Mouse (Mus musculus): ENCODE results near the gene Atxn2. TPM values are rescaled to one million over a fixed set of nuclear protein-coding genes. Genes with fewer than 3 reads are reported as not detected.
A peak's percentile ranks its signal among the peaks of the same experiment; 100 is the strongest.

The Atxn2 gene
- polyA plus RNA-seq, 1 experiment from 2014 or later, result 70.5 TPM

GRCm38 (mm10) chr5:121831002-121831601, 120.0 kb downstream of the Atxn2 start:
- H3K9me3 ChIP-seq, result no peaks in the 10 kb centered on the region

DNA sequence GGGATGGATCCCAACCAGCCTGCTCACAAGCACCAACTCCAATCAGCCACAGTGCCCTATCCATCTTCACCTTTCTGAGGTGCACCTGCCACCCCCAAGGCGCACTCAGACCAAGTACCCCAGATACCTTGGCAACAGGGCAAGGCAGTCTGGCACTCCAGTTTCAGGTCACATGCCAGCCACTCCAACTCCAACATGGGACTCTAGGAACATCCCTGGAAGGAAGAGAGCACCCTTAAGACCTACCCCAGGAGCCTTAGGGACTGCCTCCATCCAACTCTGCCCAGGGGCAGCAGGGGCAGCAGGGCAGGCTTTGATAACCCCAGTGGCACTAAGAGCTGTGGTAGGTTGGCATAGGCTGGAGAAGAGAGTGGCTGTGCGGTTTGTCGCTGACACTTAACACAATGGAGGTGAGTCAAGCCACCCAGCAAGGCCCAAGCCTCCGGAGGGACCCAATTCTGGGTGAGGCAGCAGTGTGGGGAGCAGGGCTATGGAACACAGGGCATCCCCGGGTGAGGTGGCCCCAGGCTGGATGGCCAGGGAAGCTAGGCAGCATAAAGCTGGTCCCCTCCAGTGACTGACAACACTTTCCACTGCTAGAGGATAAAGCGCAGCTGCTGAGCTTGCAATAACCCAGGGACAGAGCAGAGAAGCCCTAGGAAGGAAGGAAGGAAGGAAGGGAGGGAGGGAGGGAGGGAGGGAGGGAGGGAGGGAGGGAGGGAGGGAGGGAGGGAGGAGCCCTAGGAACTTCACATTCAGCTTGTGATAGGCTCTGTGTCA, 121.4 kb downstream of the Atxn2 start:
- H3K4me1 ChIP-seq, result peaks cover 56% of the 10 kb centered on the region
- H3K27ac ChIP-seq, result peak overlapping the region; percentile 23
- peaks cover 7% of the 10 kb centered on the region; the same call in 1 of the 2 replicates for H3K36me3 ChIP-seq
- H3K27me3 ChIP-seq (replicated peaks), result no peaks in the 10 kb centered on the region
- no peak overlapping the region for H3K9ac ChIP-seq
- 0 out of 2 replicates have a peak overlapping the region, but pooled peaks have one; percentile 85 for H3K4me2 ChIP-seq
- H3K4me3 ChIP-seq (replicated peaks), result no peak overlapping the region
- 75% methylated on average over 6 of the region's 6 CpGs for WGBS
- no peak for ATAC-seq (ENCODE audit: insufficient read depth, low FRiP score, low read depth)
- no peaks in the 10 kb centered on the region for H3K9me3 ChIP-seq

More at GRCm38 (mm10) chr5:121831002-121831601, 120.0 kb downstream of the Atxn2 start:
- Histone ChIP-seq H3K4me2 (no peak overlapping the region), H3K27ac (no peak overlapping the region), H3K9ac (no peak overlapping the region), H3K36me3 (peaks cover 12% of the 10 kb centered on the region; the same call in 1 of the 2 replicates), H3K4me1 (peaks cover 52% of the 10 kb centered on the region), H3K27me3 (replicated peaks) (no peaks in the 10 kb centered on the region), H3K4me3 (replicated peaks) (no peak overlapping the region)
- ATAC-seq (ENCODE audit: insufficient read depth, low FRiP score, low read depth), result no peak
- 85% methylated on average over 6 of the region's 6 CpGs for WGBS

GRCm38 (mm10) chr5:121833159-121833558, 122.0 kb downstream of the Atxn2 start:
- WGBS, result 97% methylated on average over 2 of the region's 2 CpGs
- Histone ChIP-seq H3K9ac (no peak overlapping the region), H3K27ac (peak overlapping the region; percentile 54; the same call in 1 of the 2 replicates), H3K4me3 (replicated peaks) (no peak overlapping the region; the same call in 1 of the 2 replicates), H3K27me3 (replicated peaks) (no peaks in the 10 kb centered on the region), H3K4me2 (peak overlapping the region; percentile 85), H3K9me3 (no peaks in the 10 kb centered on the region), H3K36me3 (peaks cover 5% of the 10 kb centered on the region; the same call in 1 of the 2 replicates), H3K4me1 (peaks cover 62% of the 10 kb centered on the region)
- ATAC-seq (ENCODE audit: insufficient read depth, low FRiP score, low read depth), result no peak

DNA sequence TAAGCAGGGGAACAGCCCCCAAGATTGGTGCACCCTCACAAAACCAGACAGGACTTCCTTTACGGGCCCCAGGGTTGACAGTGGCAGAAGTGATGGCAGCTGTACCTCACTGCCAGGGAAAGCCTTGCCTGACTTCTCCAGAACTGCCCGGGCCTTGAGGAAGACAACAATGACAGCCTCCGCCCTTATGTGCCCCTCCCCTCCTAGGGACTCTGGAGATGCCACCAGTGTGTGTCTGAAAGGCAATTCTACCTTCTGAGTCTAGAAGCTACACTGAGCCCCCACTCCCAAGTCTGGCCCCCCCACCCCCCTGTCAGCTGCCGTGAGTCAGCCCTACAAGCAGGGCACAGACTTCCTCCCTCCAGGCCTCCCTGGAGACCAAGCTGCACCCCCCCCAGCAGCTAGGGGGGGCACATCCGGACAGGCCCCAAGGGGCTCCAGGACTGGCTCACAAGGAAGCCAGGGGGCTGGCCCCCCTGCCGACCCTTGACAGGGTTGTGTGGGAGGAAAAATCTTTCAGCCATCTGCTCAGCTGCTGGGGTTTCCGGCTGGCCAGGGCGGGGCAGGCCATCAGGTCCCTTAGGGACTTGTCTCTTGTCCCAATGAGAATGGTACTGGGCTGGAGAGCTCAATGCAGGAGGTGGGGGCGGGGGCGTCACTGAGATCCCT, 122.6 kb downstream of the Atxn2 start:
- H3K4me1 ChIP-seq, result peaks cover 62% of the 10 kb centered on the region
- peak overlapping the region; percentile 85 for H3K4me2 ChIP-seq
- no peaks in the 10 kb centered on the region for H3K9me3 ChIP-seq
- H3K4me3 ChIP-seq (replicated peaks), result peak overlapping the region; percentile 61
- no peaks in the 10 kb centered on the region for H3K27me3 ChIP-seq (replicated peaks)
- H3K36me3 ChIP-seq, result 0 out of 2 replicates have a peak, but pooled peaks cover 3% of the 10 kb centered on the region
- H3K27ac ChIP-seq, result peak overlapping the region; percentile 35; the same call in 1 of the 2 replicates
- whole genome bisulfite sequencing, result 30% methylated on average over 10 of the region's 10 CpGs
- ATAC-seq (ENCODE audit: insufficient read depth, low FRiP score, low read depth), result no peak
- no peak overlapping the region for H3K9ac ChIP-seq

DNA sequence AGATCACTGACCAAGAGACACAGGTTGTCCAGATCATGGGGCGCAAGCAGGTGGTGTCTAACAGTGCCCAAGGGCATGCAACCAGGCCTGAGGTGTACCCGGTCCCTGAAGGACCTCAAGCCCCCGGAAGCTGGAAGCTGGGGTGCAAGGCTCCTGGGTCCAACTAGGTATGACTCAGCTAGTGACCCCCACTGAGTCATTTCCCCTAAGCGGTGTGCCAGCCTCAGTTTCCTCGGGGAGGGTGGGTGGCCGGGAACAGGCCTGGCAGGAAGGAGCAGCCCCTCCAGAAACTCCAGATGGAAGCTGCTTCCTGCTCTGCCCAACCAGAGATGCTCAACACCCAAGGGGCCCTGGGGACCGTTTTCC, 123.1 kb downstream of the Atxn2 start:
- peak overlapping the region; percentile 85 for H3K4me2 ChIP-seq
- H3K4me3 ChIP-seq (replicated peaks), result peak overlapping the region; percentile 61
- H3K36me3 ChIP-seq, result 0 out of 2 replicates have a peak, but pooled peaks cover 3% of the 10 kb centered on the region
- H3K9ac ChIP-seq, result no peak overlapping the region
- H3K27me3 ChIP-seq (replicated peaks), result no peaks in the 10 kb centered on the region
- H3K9me3 ChIP-seq, result no peaks in the 10 kb centered on the region
- no peak for ATAC-seq (ENCODE audit: insufficient read depth, low FRiP score, low read depth)
- H3K27ac ChIP-seq, result peak overlapping the region; percentile 35; the same call in 1 of the 2 replicates
- WGBS, result 66% methylated on average over 7 of the region's 7 CpGs
- peaks cover 62% of the 10 kb centered on the region for H3K4me1 ChIP-seq

DNA sequence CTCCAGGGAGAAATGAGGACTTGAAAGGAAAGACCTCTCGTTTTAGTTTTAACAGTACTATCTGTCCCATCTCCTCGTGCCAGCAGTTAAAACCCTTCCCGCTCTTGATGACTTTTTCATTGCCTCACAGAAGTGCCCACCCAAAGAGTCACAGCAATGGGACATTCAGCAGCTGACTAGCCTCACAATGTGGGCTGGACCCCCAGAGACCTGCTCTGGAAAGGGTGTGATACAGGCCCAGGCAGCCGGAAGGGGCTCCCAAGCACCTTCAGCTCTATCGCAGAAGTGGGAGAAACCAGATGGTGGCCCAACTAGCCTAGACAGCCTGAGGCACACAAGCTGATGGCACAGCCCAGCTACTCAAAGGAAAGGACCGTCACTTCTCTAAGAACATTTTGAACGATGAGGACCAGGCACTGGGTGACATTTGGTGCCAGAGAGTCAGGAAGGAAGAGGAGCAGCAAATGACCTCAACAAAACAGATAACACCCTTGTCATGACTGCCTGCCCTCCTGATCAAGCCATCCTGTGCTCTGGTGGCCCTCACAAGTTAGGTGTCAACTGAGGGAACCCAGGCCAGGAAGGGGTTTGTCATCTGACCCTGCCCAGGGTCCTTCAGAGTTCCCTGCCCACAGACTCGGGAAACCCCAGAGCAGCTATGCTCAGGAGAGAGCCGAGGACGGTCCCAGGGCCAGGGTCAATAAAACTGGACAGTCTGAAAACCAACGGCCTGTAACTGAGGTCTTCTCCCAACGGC, 124.0 kb downstream of the Atxn2 start:
- Histone ChIP-seq H3K27me3 (replicated peaks) (no peaks in the 10 kb centered on the region), H3K4me3 (replicated peaks) (peak overlapping the region; percentile 61), H3K9me3 (no peaks in the 10 kb centered on the region), H3K4me2 (peak overlapping the region; percentile 85), H3K27ac (peak overlapping the region; percentile 71; the same call in 1 of the 2 replicates), H3K9ac (peak overlapping the region; percentile 60; the same call in 1 of the 2 replicates), H3K36me3 (no peaks in the 10 kb centered on the region), H3K4me1 (peaks cover 55% of the 10 kb centered on the region)
- 28% methylated on average over 12 of the region's 12 CpGs for WGBS
- ATAC-seq (ENCODE audit: insufficient read depth, low FRiP score, low read depth), result no peak

GRCm38 (mm10) chr5:121835949-121836691, 125.0 kb downstream of the Atxn2 start:
- H3K27ac ChIP-seq, result peak overlapping the region; percentile 71
- peak overlapping the region; percentile 61 for H3K4me3 ChIP-seq (replicated peaks)
- H3K9me3 ChIP-seq, result no peaks in the 10 kb centered on the region
- no peaks in the 10 kb centered on the region for H3K27me3 ChIP-seq (replicated peaks)
- ATAC-seq (ENCODE audit: insufficient read depth, low FRiP score, low read depth), result peak; percentile 3
- under 1% methylated on average over 50 of the region's 51 CpGs for WGBS
- peak overlapping the region; percentile 85 for H3K4me2 ChIP-seq
- H3K9ac ChIP-seq, result peak overlapping the region; percentile 60
- no peaks in the 10 kb centered on the region for H3K36me3 ChIP-seq
- peaks cover 55% of the 10 kb centered on the region for H3K4me1 ChIP-seq

DNA sequence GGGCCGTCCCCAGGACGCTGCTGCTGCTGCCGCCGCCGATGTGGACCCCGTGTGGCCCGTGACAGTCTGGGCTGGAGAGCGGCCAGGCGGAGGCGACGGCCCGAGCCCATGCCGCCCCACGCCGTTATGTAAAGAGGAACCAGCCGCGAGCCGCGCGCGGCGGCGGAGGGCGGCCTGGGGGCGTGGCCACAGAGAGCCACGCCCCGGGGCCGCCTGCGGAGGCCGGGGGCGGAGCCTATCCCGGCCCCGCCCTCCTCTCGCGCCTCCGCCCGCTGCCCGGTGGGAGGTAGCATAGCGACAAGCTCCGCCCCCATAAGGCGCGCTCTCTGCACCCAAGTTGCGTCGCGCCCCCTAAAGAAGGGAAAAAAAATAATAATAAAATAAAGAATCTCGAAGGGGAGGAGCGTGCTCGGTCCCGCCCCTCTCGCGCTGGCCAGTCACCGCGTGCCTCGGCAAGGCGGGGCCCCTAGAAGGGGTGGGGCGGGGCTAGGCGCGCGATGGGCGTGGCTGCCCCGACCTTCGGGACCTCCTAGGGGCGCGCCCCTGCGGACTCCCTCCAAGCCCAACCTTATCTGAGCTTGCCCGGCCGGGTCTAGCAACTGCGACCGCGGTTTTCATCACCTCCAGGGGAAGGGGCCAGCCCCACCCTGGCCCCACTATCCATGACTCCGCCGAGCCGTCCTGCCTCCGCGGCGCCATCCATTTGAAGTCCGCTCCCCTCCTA, 125.7 kb downstream of the Atxn2 start:
- H3K4me2 ChIP-seq, result peak overlapping the region; percentile 85
- peaks cover 55% of the 10 kb centered on the region for H3K4me1 ChIP-seq
- H3K4me3 ChIP-seq (replicated peaks), result peak overlapping the region; percentile 61
- H3K9me3 ChIP-seq, result no peaks in the 10 kb centered on the region
- no peaks in the 10 kb centered on the region for H3K27me3 ChIP-seq (replicated peaks)
- ATAC-seq (ENCODE audit: insufficient read depth, low FRiP score, low read depth), result peak; percentile 83
- H3K36me3 ChIP-seq, result no peaks in the 10 kb centered on the region
- H3K27ac ChIP-seq, result peak overlapping the region; percentile 92
- WGBS, result under 1% methylated on average over 65 of the region's 77 CpGs
- peak overlapping the region; percentile 60 for H3K9ac ChIP-seq

GRCm38 (mm10) chr5:121837441-121838340, 126.6 kb downstream of the Atxn2 start, which contains the start of gene Sh2b3:
Gene Sh2b3 (minus strand): TSS chr5:121837646.
- Histone ChIP-seq H3K4me3 (replicated peaks) (peak within 1 kb of the TSS; percentile 61), H3K9ac (peak within 1 kb of the TSS; percentile 60), H3K4me2 (peak within 1 kb of the TSS; percentile 85), H3K27me3 (replicated peaks) (no peaks in the 10 kb centered on the region), H3K36me3 (no peaks in the 10 kb centered on the region), H3K27ac (peak within 1 kb of the TSS; percentile 92), H3K4me1 (peaks cover 57% of the 10 kb centered on the region), H3K9me3 (no peaks in the 10 kb centered on the region)
- WGBS, result 1% methylated on average over 35 of the region's 35 CpGs
- ATAC-seq (ENCODE audit: insufficient read depth, low FRiP score, low read depth), result peak; percentile 4; the same call in 1 of the 2 replicates

Data from stomach, embryonic 15.5 days (tissue).